Mouse (Mus musculus) adrenal gland, postnatal 14 days (tissue): ENCODE measurements at regions not wholly inside any gene's neighbourhood (a gene's known extent, or its start where the extent isn't known, plus 50 kb on each side); places are given as distances from the start of the nearest gene placed in this dataset.

Experiments used
- DNase-seq: peaks from one replicate; pipeline ENCODE4 v3.0.0; 2021; ENCODE audit warnings: mixed read lengths

- peak; percentile 40 for DNase-seq
Measured at GRCm38 (mm10) chr4:33552856-33553255, 242.7 kb downstream of the Rngtt start.

- no peak for DNase-seq
Measured at GRCm38 (mm10) chr4:33554606-33555005, 244.5 kb downstream of the Rngtt start.

GRCm38 (mm10) chr4:33555231-33555933, 245.3 kb downstream of the Rngtt start:
- no peak for DNase-seq

DNA sequence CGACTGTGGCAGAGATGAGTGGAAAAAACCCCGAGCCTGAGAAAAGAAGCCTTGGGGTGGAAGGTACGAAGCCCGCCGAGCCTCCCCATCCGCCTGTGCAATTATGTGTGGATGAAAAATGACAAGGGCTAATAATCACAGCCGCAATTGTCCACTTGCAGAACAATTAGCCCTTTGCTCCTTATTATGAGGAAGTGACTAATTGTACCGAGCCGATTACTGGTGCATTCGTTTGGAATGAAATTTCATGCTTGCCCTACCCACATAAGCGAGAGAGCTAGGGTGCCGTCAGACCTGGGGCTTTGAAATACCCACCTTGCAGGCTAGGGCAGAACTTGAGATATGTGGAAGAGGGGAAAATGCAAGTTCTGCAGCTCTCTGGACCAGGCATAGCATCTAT, 245.9 kb downstream of the Rngtt start:
- DNase-seq, result no peak

DNA sequence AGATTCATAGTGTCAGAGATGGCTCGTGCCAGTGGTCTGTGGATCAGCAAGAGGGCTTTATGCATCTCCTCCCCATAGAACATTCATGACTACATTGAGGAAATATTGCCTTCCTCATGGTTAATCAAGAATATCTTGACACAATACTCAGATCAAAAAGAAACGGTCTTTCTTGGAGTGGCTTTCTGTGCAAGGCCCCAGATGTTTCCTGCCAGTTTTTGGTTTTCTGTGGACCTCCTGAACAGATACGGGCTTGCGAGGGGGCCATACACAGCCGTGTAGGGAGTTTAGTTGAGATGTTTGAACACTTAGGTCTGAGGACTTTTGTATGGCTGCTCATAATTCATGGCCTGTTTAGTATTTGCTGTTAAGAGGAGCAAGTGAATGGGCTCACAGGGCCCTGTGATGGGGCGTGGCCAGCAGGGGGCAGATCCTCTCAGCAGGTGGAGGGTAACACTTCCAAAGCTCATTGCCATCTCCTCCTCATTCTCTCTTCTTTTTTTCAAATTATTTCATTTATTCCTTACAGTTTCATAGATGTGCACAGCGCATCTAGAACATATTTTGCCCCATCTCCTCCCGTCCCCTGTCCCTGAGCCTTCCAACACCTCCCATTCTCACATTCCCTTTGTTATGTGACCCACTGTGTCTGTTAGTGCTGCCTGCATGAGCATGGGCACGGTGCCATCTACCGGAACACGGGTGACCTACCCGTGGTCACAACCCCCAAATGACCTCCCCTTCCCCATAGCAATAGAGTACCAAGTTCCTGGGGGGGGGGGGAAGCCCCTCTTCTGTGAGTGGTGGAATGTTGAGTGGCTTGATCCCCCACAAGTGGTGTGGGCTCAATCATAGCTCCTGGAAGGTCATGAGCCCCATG, 246.8 kb downstream of the Rngtt start:
- peak; percentile 50 for DNase-seq

- no peak for DNase-seq
Measured at GRCm38 (mm10) chr4:33570274-33570673, 260.2 kb downstream of the Rngtt start.

GRCm38 (mm10) chr4:33571351-33571750, 261.2 kb downstream of the Rngtt start:
- DNase-seq, result peak; percentile 36

DNA sequence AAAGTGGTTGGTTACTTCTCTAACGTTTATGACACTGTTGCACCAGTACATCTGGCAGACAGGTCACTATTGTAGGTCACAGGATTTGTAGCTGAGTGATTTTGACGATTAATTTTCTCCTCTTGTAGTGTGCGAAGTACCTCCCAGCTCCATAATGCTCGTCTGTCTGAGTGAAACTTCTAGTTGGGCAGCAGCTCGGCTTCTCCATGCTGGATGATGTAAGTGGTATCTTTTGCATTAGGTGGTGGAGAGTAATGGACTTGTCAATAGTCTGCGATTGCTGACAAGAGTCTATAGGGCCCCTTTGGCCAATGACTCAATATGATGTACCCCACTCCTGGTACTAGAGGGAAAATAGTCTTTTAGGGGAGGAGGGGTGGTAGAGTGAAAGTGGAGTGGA, 267.5 kb downstream of the Rngtt start:
- DNase-seq, result no peak

DNA sequence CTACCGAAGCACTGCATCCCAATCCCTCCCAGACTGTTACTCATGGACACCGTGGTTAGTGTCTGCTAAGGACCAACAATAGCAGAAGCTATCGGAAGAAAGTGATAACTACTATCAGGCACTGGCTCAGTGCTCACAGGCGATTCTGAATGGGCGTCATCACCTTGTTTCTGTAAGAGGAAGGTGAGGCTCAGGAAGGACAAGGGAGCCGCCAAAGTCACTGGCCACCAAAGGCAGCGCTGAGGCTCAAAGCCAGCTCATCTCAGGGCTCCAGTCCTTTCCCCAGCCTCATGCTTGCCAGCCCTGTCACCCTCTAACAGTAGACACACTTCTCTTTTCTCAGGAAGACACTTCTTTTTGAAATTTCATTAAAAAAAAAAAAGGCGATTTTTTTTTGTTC, 270.4 kb downstream of the Rngtt start:
- DNase-seq, result no peak

- DNase-seq, result no peak
Measured at GRCm38 (mm10) chr4:33581180-33581591, 271.1 kb downstream of the Rngtt start.

DNA sequence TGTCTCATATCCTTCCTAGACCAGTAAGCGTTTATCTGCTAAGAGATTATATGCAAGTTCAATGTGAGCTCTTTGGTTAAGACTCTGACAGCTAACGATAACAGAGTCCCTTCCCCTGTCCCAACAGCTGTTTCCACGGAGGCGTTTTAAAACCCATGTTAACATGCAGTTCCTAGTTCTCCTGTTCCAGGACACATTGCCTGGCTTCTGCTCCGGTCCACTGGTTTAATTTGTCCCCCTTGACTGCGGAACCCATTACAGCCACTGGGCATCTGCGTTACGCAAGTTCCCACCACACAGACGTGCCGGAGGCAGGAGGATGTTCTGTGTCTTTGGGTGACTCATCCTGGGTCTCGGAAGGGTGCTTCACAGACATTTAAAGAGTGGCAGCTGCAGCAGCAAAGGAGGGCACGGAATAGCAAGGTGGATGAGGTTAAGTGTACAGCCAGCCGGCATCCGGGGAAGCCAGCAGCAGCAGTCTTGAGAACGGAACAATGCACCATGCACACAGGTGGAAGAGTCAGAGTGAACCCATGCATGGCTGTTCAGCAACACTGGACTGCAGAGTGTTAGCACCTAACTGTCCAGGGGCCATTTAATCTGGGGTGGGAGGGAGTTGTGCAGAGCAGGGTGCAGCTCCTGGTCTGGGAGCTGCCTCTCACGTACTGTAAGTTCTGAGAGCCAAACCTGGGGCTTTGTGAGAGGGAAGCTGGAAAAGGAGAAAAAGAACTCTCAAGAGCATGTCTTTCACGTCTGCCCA, 271.8 kb downstream of the Rngtt start:
- DNase-seq, result no peak

DNA sequence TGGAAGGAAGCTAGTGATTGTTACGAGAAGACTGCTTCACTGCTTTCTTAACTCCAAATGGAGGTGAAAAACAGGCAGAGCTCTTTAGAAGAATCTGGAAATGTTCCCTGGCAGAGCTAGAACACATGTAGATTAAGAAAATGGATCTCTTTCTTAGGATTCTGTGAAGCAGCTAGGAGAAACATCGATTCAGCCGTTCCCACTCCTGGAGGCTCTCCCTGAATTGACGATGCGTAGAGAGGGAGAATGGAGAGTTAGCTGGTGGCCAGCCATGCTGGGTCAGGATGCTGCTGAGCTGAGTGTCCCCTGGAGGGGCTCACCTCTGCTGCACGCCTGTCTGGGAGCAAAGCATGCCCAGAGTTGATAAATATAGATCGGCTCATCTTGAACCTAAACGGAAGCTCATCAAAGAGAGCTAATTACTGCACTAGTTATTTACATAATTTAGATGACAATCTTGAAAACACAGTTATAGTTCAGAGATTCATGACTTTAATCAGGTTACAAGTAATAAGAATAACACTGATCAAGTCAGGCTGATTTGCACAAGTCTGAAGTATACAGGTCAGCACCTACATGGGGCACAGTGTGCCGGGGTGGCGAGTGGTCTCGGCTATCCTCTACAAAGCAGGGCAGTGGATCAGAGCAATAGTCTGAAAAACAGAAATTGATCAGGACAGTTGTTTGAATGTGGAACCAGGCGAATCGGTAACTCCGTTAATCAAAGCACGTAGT, 273.0 kb downstream of the Rngtt start:
- DNase-seq, result no peak

GRCm38 (mm10) chr4:33583979-33584907, 274.1 kb downstream of the Rngtt start:
- no peak for DNase-seq

DNA sequence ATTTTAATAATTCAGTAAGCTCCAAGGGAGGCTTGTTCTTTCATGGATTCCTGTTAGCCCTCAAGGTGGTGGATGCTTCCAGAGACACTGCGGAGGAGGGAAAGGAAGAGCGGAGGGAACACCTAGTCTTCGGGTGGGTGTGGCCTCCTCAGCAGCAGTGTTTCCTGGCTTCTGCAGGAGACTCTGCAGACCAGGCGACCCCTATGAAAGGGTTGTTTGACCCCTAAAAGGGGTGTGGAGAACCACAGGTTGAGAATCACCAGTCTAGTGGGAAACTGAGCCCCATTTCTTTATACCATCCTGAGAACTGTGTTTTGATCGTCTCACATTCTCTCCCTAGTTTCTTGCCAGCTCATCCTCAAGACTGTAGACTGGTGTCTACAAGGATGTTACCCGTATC, 275.7 kb downstream of the Rngtt start:
- no peak for DNase-seq

DNA sequence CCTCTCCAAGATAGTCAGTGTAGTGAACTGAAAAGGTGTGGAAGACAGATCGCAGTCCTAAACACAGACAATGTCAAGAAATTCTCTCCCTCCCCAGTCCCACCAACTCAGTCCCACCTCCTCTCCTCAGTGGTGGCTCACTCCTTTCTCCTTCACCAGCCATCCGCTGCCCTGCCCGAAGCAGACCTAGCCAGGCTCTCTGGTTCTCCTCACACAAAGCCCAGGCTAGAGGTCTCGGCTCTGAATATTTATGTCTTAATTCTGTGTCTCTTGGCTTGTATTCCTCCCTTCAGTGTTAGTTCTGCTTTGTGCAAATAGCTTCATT, 276.1 kb downstream of the Rngtt start:
- no peak for DNase-seq

- peak; percentile 61 for DNase-seq
Measured at GRCm38 (mm10) chr4:33586615-33587451, 276.7 kb downstream of the Rngtt start.

DNA sequence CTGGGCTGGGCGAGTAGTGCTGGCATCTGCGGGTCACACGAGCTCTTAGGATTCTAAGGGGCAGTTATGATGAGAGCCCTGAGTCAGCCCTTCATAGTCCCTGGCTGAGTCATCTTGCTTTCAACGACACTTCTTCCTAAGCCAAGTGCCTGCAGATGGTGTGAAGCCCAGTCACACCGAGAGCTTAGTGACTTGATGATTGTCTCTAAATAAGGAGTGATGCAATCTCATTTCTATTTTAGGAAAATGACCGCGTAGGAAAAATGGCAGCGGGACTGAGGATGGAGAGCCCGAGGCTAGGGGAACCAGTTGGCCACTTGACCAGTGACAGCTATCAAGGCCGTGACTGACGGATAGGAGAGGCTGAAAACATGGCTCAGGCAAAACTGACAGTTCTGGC, 277.6 kb downstream of the Rngtt start:
- DNase-seq, result peak; percentile 8

DNA sequence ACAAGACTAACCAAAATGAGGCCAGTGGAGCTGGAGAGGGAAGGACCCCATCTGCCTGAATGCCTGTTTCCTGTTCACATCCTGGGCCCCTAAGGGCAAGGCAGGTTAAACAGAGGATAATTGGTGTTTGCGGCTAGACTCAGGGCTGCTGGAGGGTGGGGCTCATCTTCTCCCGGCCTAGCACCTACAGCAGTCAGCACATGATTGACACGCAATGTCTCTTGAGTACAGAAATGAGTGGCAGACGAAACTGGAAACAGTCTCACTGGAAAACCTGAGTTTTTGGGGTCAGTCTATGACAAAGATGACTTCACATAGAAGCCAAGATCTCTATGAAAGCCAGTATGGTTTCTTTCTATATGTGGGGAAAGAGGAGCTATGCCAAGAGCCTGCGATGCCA, 278.0 kb downstream of the Rngtt start:
- DNase-seq, result no peak

GRCm38 (mm10) chr4:33589207-33589606, 279.1 kb downstream of the Rngtt start:
- peak; percentile 13 for DNase-seq

GRCm38 (mm10) chr4:33594997-33595657, 285.0 kb downstream of the Rngtt start:
- no peak for DNase-seq
